Mouse (Mus musculus) heart, postnatal 0 days (tissue): ENCODE results near the gene Gmds. TPM values are rescaled to one million over a fixed set of nuclear protein-coding genes. Genes with fewer than 3 reads are reported as not detected.

ENCODE experiments used
- ATAC-seq: fragments of 200-750 bp; cut with Nextera tagmentation; 2 replicates; pipeline ENCODE4 v1.8.0; 2017; ENCODE audit warnings: low read depth, moderate number of reproducible peaks, moderate library complexity; ENCODE audit not compliant: insufficient read depth
- DNase-seq: peaks from one replicate; pipeline ENCODE4 v3.0.0-alpha.2; 2016; ENCODE audit warnings: low spot score
- H3K27ac ChIP-seq: fragments of 300-500 bp; sonication (generic); 2 replicates; pipeline ENCODE4 v1.5.1; 2014; ENCODE audit warnings: low read depth, mild to moderate bottlenecking
- H3K27me3 ChIP-seq: fragments of 300-500 bp; sonication (generic); 2 replicates; pipeline ENCODE4 v1.6.1; 2014; ENCODE audit warnings: low read length, mixed read lengths; ENCODE audit not compliant: control insufficient read depth, insufficient read depth
- H3K36me3 ChIP-seq: fragments of 300-500 bp; sonication (generic); replicated peaks from 2 replicates; pipeline ENCODE4 v1.6.1; 2014; ENCODE audit warnings: low read length, mixed read lengths; ENCODE audit not compliant: control insufficient read depth, insufficient read depth
- H3K4me1 ChIP-seq: fragments of 300-500 bp; sonication (generic); 2 replicates; pipeline ENCODE4 v1.6.1; 2014; ENCODE audit warnings: antibody characterized with exemption; ENCODE audit not compliant: control insufficient read depth, insufficient read depth
- H3K4me2 ChIP-seq: fragments of 300-500 bp; sonication (generic); 2 replicates; pipeline ENCODE4 v1.6.1; 2014; ENCODE audit warnings: low read depth, mild to moderate bottlenecking, low read length, moderate library complexity
- H3K4me3 ChIP-seq: fragments of 300-500 bp; sonication (generic); 2 replicates; pipeline ENCODE4 v1.5.1; 2014; ENCODE audit warnings: low read depth, low read length
- H3K9ac ChIP-seq: fragments of 300-500 bp; sonication (generic); replicated peaks from 2 replicates; pipeline ENCODE4 v1.6.1; 2014; ENCODE audit warnings: low read depth, low read length, mixed read lengths
- H3K9me3 ChIP-seq: fragments of 300-500 bp; sonication (generic); replicated peaks from 2 replicates; pipeline ENCODE4 v1.6.1; 2016; ENCODE audit warnings: low read length; ENCODE audit not compliant: control insufficient read depth
- CTCF ChIP-seq: IDR thresholded peaks from 2 replicates; pipeline ENCODE4 v1.5.1; 2016; ENCODE audit warnings: antibody characterized with exemption, control low read depth, low read depth
- EP300 ChIP-seq: IDR thresholded peaks from 2 replicates; pipeline ENCODE4 v1.6.1; 2016; ENCODE audit warnings: antibody characterized with exemption, low read depth
- WGBS: fragments of 180-500 bp; shearing (Covaris S2); extraction: QIAGEN DNeasy Blood & Tissue Kit; methylation state at CpG from one replicate; pipeline ENCODE4 v1.1.7; 2014; 5-methylcytosine and 5-hydroxymethylcytosine counted together
- polyA plus RNA-seq: library from polyadenylated mRNA; unstranded; fragments of >200 nt; fragmentation: Nextera tagmentation; extraction: Ambion mirVana; gene quantifications from 2 replicates; pipeline ENCODE4 v1.2.1, GENCODE M21; 2015
- total RNA-seq: library from RNA; depleted of rRNA; stranded (reverse); fragments of >200 nt; gene quantifications from 2 replicates; pipeline ENCODE4 v1.2.3, GENCODE M21; 2014; ENCODE audit warnings: low replicate concordance

Gmds gene
- total and polyA plus RNA-seq, 2 experiments from 2014 or later, result 1.3 to 13.0 TPM

- H3K4me2 ChIP-seq, result no peak overlapping the region
Measured at GRCm38 (mm10) chr13:32169173-32169572, 169.4 kb downstream of the Gmds start.

GRCm38 (mm10) chr13:32167806-32168205 lies 170.7 kb downstream of the Gmds start:
- Histone ChIP-seq H3K4me2 (no peak overlapping the region), H3K4me1 (no peaks in the 10 kb centered on the region), H3K27ac (no peak overlapping the region), H3K4me3 (no peak overlapping the region), H3K9ac (no peak overlapping the region), H3K27me3 (no peaks in the 10 kb centered on the region), H3K9me3 (no peaks in the 10 kb centered on the region), H3K36me3 (no peaks in the 10 kb centered on the region)
- no peak for DNase-seq
- ATAC-seq, result no peak
- WGBS, result 80% methylated on average over 6 of the region's 6 CpGs
- no peak for TF ChIP-seq CTCF
- no peak for TF ChIP-seq EP300

More at GRCm38 (mm10) chr13:32169173-32169572, 169.4 kb downstream of the Gmds start:
- Histone ChIP-seq H3K9ac (no peak overlapping the region), H3K27ac (no peak overlapping the region), H3K36me3 (no peaks in the 10 kb centered on the region), H3K4me3 (no peak overlapping the region), H3K9me3 (no peaks in the 10 kb centered on the region), H3K4me1 (no peaks in the 10 kb centered on the region), H3K27me3 (no peaks in the 10 kb centered on the region)
- TF ChIP-seq CTCF (no peak), EP300 (peak; percentile 29; the same call in 1 of the 2 replicates)
- DNase-seq, result peak; percentile 46
- peak; percentile 75 for ATAC-seq
- WGBS, result 38% methylated on average over 5 of the region's 5 CpGs

- Histone ChIP-seq H3K27ac (no peak overlapping the region), H3K4me2 (no peak overlapping the region), H3K36me3 (no peaks in the 10 kb centered on the region), H3K27me3 (no peaks in the 10 kb centered on the region), H3K4me1 (no peaks in the 10 kb centered on the region), H3K4me3 (no peak overlapping the region), H3K9me3 (no peaks in the 10 kb centered on the region), H3K9ac (no peak overlapping the region)
- TF ChIP-seq CTCF, result no peak
- no peak for TF ChIP-seq EP300
- DNase-seq (no peak), ATAC-seq (no peak)
- 79% methylated on average over 2 of the region's 2 CpGs for WGBS
Measured at GRCm38 (mm10) chr13:32165581-32165980, 173.0 kb downstream of the Gmds start.

GRCm38 (mm10) chr13:32161567-32161966 lies 177.0 kb downstream of the Gmds start:
- Histone ChIP-seq H3K36me3 (no peaks in the 10 kb centered on the region), H3K4me2 (no peak overlapping the region), H3K4me1 (no peaks in the 10 kb centered on the region), H3K27me3 (no peaks in the 10 kb centered on the region), H3K4me3 (no peak overlapping the region), H3K9ac (no peak overlapping the region), H3K9me3 (no peaks in the 10 kb centered on the region), H3K27ac (no peak overlapping the region)
- TF ChIP-seq CTCF (no peak), EP300 (0 out of 2 replicates have a peak, but pooled peaks have one; percentile 23)
- 13% methylated on average over 2 of the region's 2 CpGs for WGBS
- ATAC-seq, result no peak
- DNase-seq, result no peak

- no peaks in the 10 kb centered on the region for H3K9me3 ChIP-seq
- no peaks in the 10 kb centered on the region for H3K27me3 ChIP-seq
- no peak for TF ChIP-seq CTCF
- no peak for TF ChIP-seq EP300
- no peak overlapping the region for H3K9ac ChIP-seq
- DNase-seq (no peak), ATAC-seq (no peak)
- H3K4me3 ChIP-seq, result no peak overlapping the region
- H3K27ac ChIP-seq, result no peak overlapping the region
- no peak overlapping the region for H3K4me2 ChIP-seq
- no peaks in the 10 kb centered on the region for H3K4me1 ChIP-seq
- no peaks in the 10 kb centered on the region for H3K36me3 ChIP-seq
- 75% methylated on average over 2 of the region's 2 CpGs for WGBS
Measured at GRCm38 (mm10) chr13:32158240-32158639, 180.3 kb downstream of the Gmds start.

GRCm38 (mm10) chr13:32145916-32146315 lies 192.6 kb downstream of the Gmds start:
- ATAC-seq, result no peak
- no peak overlapping the region for H3K4me3 ChIP-seq
- 10% methylated on average over 1 of the region's 1 CpGs for WGBS

More at GRCm38 (mm10) chr13:32145916-32146315, 192.6 kb downstream of the Gmds start:
- no peaks in the 10 kb centered on the region for H3K4me1 ChIP-seq
- no peak for DNase-seq
- H3K9ac ChIP-seq, result no peak overlapping the region
- H3K9me3 ChIP-seq, result no peaks in the 10 kb centered on the region
- no peak overlapping the region for H3K4me2 ChIP-seq
- TF ChIP-seq CTCF, result no peak
- TF ChIP-seq EP300, result no peak
- no peaks in the 10 kb centered on the region for H3K36me3 ChIP-seq
- H3K27me3 ChIP-seq, result no peaks in the 10 kb centered on the region
- no peak overlapping the region for H3K27ac ChIP-seq
